Mouse (Mus musculus) liver, adult 10 weeks (tissue): ENCODE data around the gene Gm10639. TPM values are rescaled to one million over a fixed set of nuclear protein-coding genes. Genes with fewer than 3 reads are reported as not detected.

Experiments used
- polyA plus RNA-seq: library from polyadenylated mRNA; stranded (reverse); fragments of 350-450 nt; fragmentation: Illumina TruSeq; extraction: RNeasy Lipid Tissue Mini Kit (QIAGEN cat#74804); gene quantifications from one replicate; pipeline ENCODE4 v1.2.3, GENCODE M21; 2014; ENCODE audit warnings: low read depth, low replicate concordance

The Gm10639 gene
- polyA plus RNA-seq, result 0.85 TPM

DNA sequence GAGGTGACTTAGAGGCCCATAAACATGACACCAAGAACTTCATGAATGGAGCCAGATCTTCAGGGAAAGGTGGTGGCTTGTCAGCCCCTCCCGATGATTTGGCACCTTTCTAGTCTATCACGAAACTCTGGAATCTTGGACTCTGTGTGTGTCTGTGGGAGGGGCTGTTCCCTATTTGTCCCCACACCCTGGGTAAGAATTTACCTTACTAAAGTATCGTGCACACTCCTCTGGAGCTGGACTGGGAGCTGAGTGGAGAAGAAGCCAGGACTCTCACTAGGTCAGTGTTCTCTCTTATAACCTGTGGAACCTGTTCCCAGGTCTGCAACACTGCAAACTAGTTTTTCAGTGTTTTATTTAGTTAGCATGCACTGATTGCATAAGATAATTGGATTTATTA, at the start of gene Gm10639:
Gene Gm10639, plus strand, starts transcription at position 201 of the 400 bp plus-strand sequence.

GRCm38 (mm10) chr9:78256914-78257313, 32.8 kb upstream of the Gm10639 start, which contains the start of gene Gm3776:
Gm3776 (plus strand) TSS chr9:78257129.

GRCm38 (mm10) chr9:78314696-78315095, 25.0 kb downstream of the Gm10639 start, which contains the start of gene Omt2a:
Omt2a (minus strand) TSS chr9:78314796.

GRCm38 (mm10) chr9:78327289-78327688, 37.6 kb downstream of the Gm10639 start, which contains the start of gene Omt2b:
Omt2b (plus strand) TSS chr9:78327589.

Other genes starting within 250 kb of the Gm10639 start
- gene Gcm1, start 238.0 kb upstream of the Gm10639 start, polyA plus RNA-seq, result not detected
- gene Fbxo9, start 180.9 kb upstream of the Gm10639 start, polyA plus RNA-seq, result 51.9 TPM
- 20.8 TPM for gene Ick, start 180.7 kb upstream of the Gm10639 start, polyA plus RNA-seq
- 80.6 TPM for gene Gsta4, start 107.1 kb upstream of the Gm10639 start, polyA plus RNA-seq
- 12.1 TPM for gene Gsta1, start 59.3 kb upstream of the Gm10639 start, polyA plus RNA-seq
- 1.8 TPM for gene Gm3776, start 32.8 kb upstream of the Gm10639 start, polyA plus RNA-seq
- gene Omt2a, start 24.9 kb downstream of the Gm10639 start, polyA plus RNA-seq, result not detected
- not detected for gene Omt2b, start 37.7 kb downstream of the Gm10639 start, polyA plus RNA-seq
- 236 TPM for gene Gsta2, start 65.9 kb downstream of the Gm10639 start, polyA plus RNA-seq
- gene Dppa5a, start 78.3 kb downstream of the Gm10639 start, polyA plus RNA-seq, result not detected
- not detected for gene Ooep, start 88.8 kb downstream of the Gm10639 start, polyA plus RNA-seq
- not detected for gene Ddx43, start 105.9 kb downstream of the Gm10639 start, polyA plus RNA-seq
- gene Cgas, start 153.3 kb downstream of the Gm10639 start, polyA plus RNA-seq, result 0.45 TPM
- gene Mto1, start 158.3 kb downstream of the Gm10639 start, polyA plus RNA-seq, result 15.4 TPM
- not detected for gene Gm17324, start 158.9 kb downstream of the Gm10639 start, polyA plus RNA-seq
- 3,578 TPM for gene Eef1a1, start 199.2 kb downstream of the Gm10639 start, polyA plus RNA-seq